Mouse (Mus musculus): ENCODE measurements at regions not wholly inside any gene's neighbourhood (a gene's known extent, or its start where the extent isn't known, plus 50 kb on each side); places are given as distances from the start of the nearest gene placed in this dataset.

GRCm38 (mm10) chr3:9957870-9958269 is 130.0 kb upstream of the Gm9833 start:
- DNase-seq, result no peak

- DNase-seq, result peak; percentile 70
Measured at GRCm38 (mm10) chr3:9959716-9960661, 127.9 kb upstream of the Gm9833 start.

- peak; percentile 79 for DNase-seq
Measured at GRCm38 (mm10) chr3:9960696-9961095, 127.2 kb upstream of the Gm9833 start.
